Mouse (Mus musculus) C2C12 (cell line): ENCODE measurements around the gene Usp4. TPM values are rescaled to one million over a fixed set of nuclear protein-coding genes. Genes with fewer than 3 reads are reported as not detected.

ENCODE experiments used
- H3K27me3 ChIP-seq: one replicate; pipeline ENCODE4 v1.6.1; 2011; ENCODE audit not compliant: control insufficient read depth, insufficient read depth, insufficient read length
- H3K36me3 ChIP-seq: one replicate; pipeline ENCODE4 v1.6.1; 2011; ENCODE audit not compliant: control insufficient read depth, insufficient read depth
- H3K4me3 ChIP-seq: one replicate; pipeline ENCODE4 v1.5.1; 2011; ENCODE audit warnings: mild to moderate bottlenecking, control low read depth; ENCODE audit not compliant: poor library complexity, insufficient read depth, severe bottlenecking
- H3K79me2 ChIP-seq: one replicate; pipeline ENCODE4 v1.6.1; 2011; ENCODE audit not compliant: control insufficient read depth, insufficient read depth
- H3K79me3 ChIP-seq: one replicate; pipeline ENCODE4 v1.6.1; 2011; ENCODE audit warnings: low read depth, control low read depth
- H3ac ChIP-seq: one replicate; pipeline ENCODE3; 2011; ENCODE audit warnings: low read depth; ENCODE audit not compliant: control insufficient read depth, insufficient read length
- CEBPB ChIP-seq: IDR thresholded peaks from one replicate; pipeline ENCODE4 v1.6.1; 2011; ENCODE audit warnings: low read depth, mild to moderate bottlenecking, control low read depth, moderate library complexity
- CTCF ChIP-seq: IDR thresholded peaks from one replicate; pipeline ENCODE4 v1.5.1; 2011; ENCODE audit not compliant: control insufficient read depth, insufficient read depth, insufficient read length
- FOSL1 ChIP-seq: IDR thresholded peaks from one replicate; pipeline ENCODE4 v1.8.0; 2011; ENCODE audit warnings: mild to moderate bottlenecking, low read length; ENCODE audit not compliant: poor library complexity, insufficient read depth, severe bottlenecking
- MAX ChIP-seq: IDR thresholded peaks from one replicate; pipeline ENCODE4 v1.6.1; 2011; ENCODE audit warnings: mild to moderate bottlenecking, control low read depth
- MYOD1 ChIP-seq: IDR thresholded peaks from one replicate; pipeline ENCODE4 v1.6.1; 2011; ENCODE audit warnings: low read depth; ENCODE audit not compliant: control insufficient read depth, insufficient read length
- MYOG ChIP-seq: IDR thresholded peaks from one replicate; pipeline ENCODE4 v1.6.1; 2011; ENCODE audit not compliant: control insufficient read depth, insufficient read length; ENCODE audit errors: extremely low read depth
- USF1 ChIP-seq: IDR thresholded peaks from one replicate; pipeline ENCODE4 v1.6.1; 2011; ENCODE audit warnings: low read depth, mild to moderate bottlenecking, control low read depth, moderate library complexity
- polyA plus RNA-seq: library from polyadenylated mRNA; unstranded; fragments of >200 nt; fragmentation: generic; extraction: Trizol; gene quantifications from one replicate; pipeline ENCODE4 v1.2.1, GENCODE M21; 2012; ENCODE audit warnings: missing spikeins

The Usp4 gene
- polyA plus RNA-seq, 1 experiment = 82.3 TPM

- Histone ChIP-seq H3ac (no peak overlapping the region), H3K79me3 (no peaks in the 10 kb centered on the region), H3K79me2 (no peaks in the 10 kb centered on the region), H3K27me3 (no peaks in the 10 kb centered on the region), H3K4me3 (no peak overlapping the region), H3K36me3 (peaks cover 66% of the 10 kb centered on the region)
- TF ChIP-seq MYOG (no peak), USF1 (no peak), CTCF (no peak), CEBPB (no peak), MAX (no peak), FOSL1 (no peak), MYOD1 (no peak)
These were observed 31.6 kb downstream of the Usp4 start for GRCm38 (mm10) chr9:108379294-108379693.

GRCm38 (mm10) chr9:108381382-108381781 lies 33.7 kb downstream of the Usp4 start:
- H3K27me3 ChIP-seq = no peaks in the 10 kb centered on the region
- TF ChIP-seq CTCF = no peak
- TF ChIP-seq FOSL1 = no peak
- TF ChIP-seq MAX = no peak
- TF ChIP-seq MYOG = no peak
- no peak for TF ChIP-seq USF1
- no peak for TF ChIP-seq MYOD1
- no peak for TF ChIP-seq CEBPB
- H3K4me3 ChIP-seq = no peak overlapping the region
- no peak overlapping the region for H3ac ChIP-seq
- H3K79me3 ChIP-seq = no peaks in the 10 kb centered on the region
- H3K79me2 ChIP-seq = no peaks in the 10 kb centered on the region
- H3K36me3 ChIP-seq = peaks cover 68% of the 10 kb centered on the region

- no peak for TF ChIP-seq CTCF
- TF ChIP-seq MYOG = no peak
- TF ChIP-seq FOSL1 = no peak
- TF ChIP-seq CEBPB = no peak
- TF ChIP-seq USF1 = no peak
- TF ChIP-seq MYOD1 = no peak
- no peak for TF ChIP-seq MAX
- H3K4me3 ChIP-seq = no peak overlapping the region
- peaks cover 78% of the 10 kb centered on the region for H3K36me3 ChIP-seq
- H3K79me3 ChIP-seq = no peaks in the 10 kb centered on the region
- no peak overlapping the region for H3ac ChIP-seq
- no peaks in the 10 kb centered on the region for H3K27me3 ChIP-seq
- no peaks in the 10 kb centered on the region for H3K79me2 ChIP-seq
These were observed 37.4 kb downstream of the Usp4 start for GRCm38 (mm10) chr9:108385006-108385405.

GRCm38 (mm10) chr9:108386816-108387215 lies 39.2 kb downstream of the Usp4 start:
- no peak for TF ChIP-seq MYOD1
- TF ChIP-seq FOSL1 = no peak
- TF ChIP-seq CEBPB = no peak
- no peak for TF ChIP-seq MAX
- TF ChIP-seq USF1 = no peak
- no peak for TF ChIP-seq MYOG
- Histone ChIP-seq H3K36me3 (peaks cover 67% of the 10 kb centered on the region), H3ac (no peak overlapping the region), H3K79me2 (no peaks in the 10 kb centered on the region), H3K27me3 (no peaks in the 10 kb centered on the region), H3K4me3 (no peak overlapping the region), H3K79me3 (no peaks in the 10 kb centered on the region)

- no peak overlapping the region for H3ac ChIP-seq
- no peaks in the 10 kb centered on the region for H3K27me3 ChIP-seq
- TF ChIP-seq FOSL1 = no peak
- no peak for TF ChIP-seq CTCF
- no peak for TF ChIP-seq CEBPB
- no peak for TF ChIP-seq USF1
- TF ChIP-seq MAX = no peak
- TF ChIP-seq MYOG = no peak
- TF ChIP-seq MYOD1 = no peak
- no peak overlapping the region for H3K4me3 ChIP-seq
- H3K79me2 ChIP-seq = no peaks in the 10 kb centered on the region
- H3K36me3 ChIP-seq = peaks cover 66% of the 10 kb centered on the region
- no peaks in the 10 kb centered on the region for H3K79me3 ChIP-seq
These were observed 40.9 kb downstream of the Usp4 start for GRCm38 (mm10) chr9:108388601-108389000.

- Histone ChIP-seq H3K79me2 (no peaks in the 10 kb centered on the region), H3K27me3 (no peaks in the 10 kb centered on the region), H3ac (no peak overlapping the region), H3K36me3 (peaks cover 61% of the 10 kb centered on the region), H3K4me3 (no peak overlapping the region), H3K79me3 (no peaks in the 10 kb centered on the region)
- TF ChIP-seq MYOG (no peak), FOSL1 (no peak), MYOD1 (no peak), CEBPB (no peak), MAX (no peak), CTCF (no peak), USF1 (no peak)
These were observed 41.6 kb downstream of the Usp4 start for GRCm38 (mm10) chr9:108389220-108389619.
